8 mouse cellular contexts compared by ENCODE assay signal in the genomic region with DNA sequence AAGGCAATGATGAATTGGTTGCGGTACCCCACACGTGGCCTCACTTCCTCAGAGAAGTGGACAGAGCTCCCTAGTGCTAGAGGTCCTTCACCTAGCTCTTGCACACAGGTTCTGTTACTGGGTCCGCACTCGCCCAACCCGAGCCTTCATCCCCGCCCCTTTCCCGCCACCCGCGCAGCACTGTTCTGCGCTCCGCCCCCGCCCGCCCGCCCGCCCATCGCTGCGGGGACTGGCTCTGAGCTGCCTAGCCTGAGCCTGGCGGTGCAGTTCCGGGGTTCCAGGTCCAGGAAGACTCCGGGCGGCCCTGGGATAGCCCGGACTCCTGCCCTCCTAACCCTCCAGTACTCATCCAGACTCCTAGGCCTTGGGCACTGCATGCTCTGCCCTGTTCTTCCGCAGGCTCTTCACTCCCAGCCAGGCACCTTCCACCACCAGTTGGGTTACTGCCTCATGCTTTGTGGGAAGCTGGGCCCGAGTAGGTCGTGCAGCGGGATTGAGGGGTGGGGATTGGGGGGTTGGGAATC.
DNase-seq lines count a peak whose midpoint lies in the region; ATAC-seq and TF ChIP-seq lines count a peak whose summit lies in the region.

No protein-coding gene starts in this region.

- no peaks in the 10 kb centered on the region; the same call in 1 of the 2 replicates for H3K4me1 ChIP-seq in embryonic fibroblast, embryonic 13.5 days (ENCODE audit: control insufficient read depth, insufficient read depth, low read length)
- H3K4me1 ChIP-seq in heart, embryonic 14.5 days (ENCODE audit: control insufficient read depth in 2 of 2, insufficient read depth in 2 of 2, low read length in 2 of 2) = no peaks in the 10 kb centered on the region
- H3K4me1 ChIP-seq in liver, embryonic 15.5 days (replicated peaks) = no peaks in the 10 kb centered on the region; the same call in 1 of the 2 replicates
- no peaks in the 10 kb centered on the region; the same call in 1 of the 2 replicates for H3K4me1 ChIP-seq in stomach, embryonic 16.5 days (ENCODE audit: control insufficient read depth, insufficient read depth, low read length)

- peak; percentile 5 to 26 for DNase-seq in B cell, adult 2 months
- DNase-seq in adrenal gland, postnatal 36 days = peak; percentile 62 to 68
- peak; percentile 65 for DNase-seq in kidney, postnatal 14 days
- DNase-seq in neural tube, embryonic 10.5 days (ENCODE audit: extremely low spot score, low spot score) = peak; percentile 55

- peak overlapping the region; percentile 63 for H3K4me3 ChIP-seq in embryonic fibroblast, embryonic 13.5 days (ENCODE audit: insufficient read depth, low read length)
- H3K4me3 ChIP-seq in heart, embryonic 14.5 days (ENCODE audit: control insufficient read depth in 1 of 2, insufficient read depth in 1 of 2, low read depth in 1 of 2, low read length in 2 of 2) = peak overlapping the region; percentile 42 to 47
- H3K4me3 ChIP-seq in liver, embryonic 15.5 days (replicated peaks) = peak overlapping the region; percentile 63
- peak overlapping the region; percentile 55 for H3K4me3 ChIP-seq in stomach, embryonic 16.5 days (replicated peaks; ENCODE audit: low read length)

- TF ChIP-seq CTCF in embryonic fibroblast, embryonic 13.5 days (IDR thresholded peaks at IDR 0.05; ENCODE audit: borderline replicate concordance, insufficient read depth, low read length) = no peak

- peak overlapping the region; percentile 58 for H3K9ac ChIP-seq in heart, embryonic 14.5 days (ENCODE audit: low read length)
- H3K9ac ChIP-seq in liver, embryonic 15.5 days = peak overlapping the region; percentile 48
- H3K9ac ChIP-seq in stomach, embryonic 16.5 days (ENCODE audit: low read length) = peak overlapping the region; percentile 66

- 0 out of 2 replicates have a peak, but pooled peaks have one; percentile 35 for ATAC-seq in heart, embryonic 14.5 days (ENCODE audit: insufficient number of reproducible peaks, insufficient read depth, low FRiP score, low read depth)
- peak; percentile 97 for ATAC-seq in liver, embryonic 15.5 days (ENCODE audit: insufficient read depth)
- peak; percentile 93 for ATAC-seq in stomach, embryonic 16.5 days (ENCODE audit: insufficient read depth, low FRiP score)

- WGBS in heart, embryonic 14.5 days = 12% methylated on average over 25 of the region's 26 CpGs
- WGBS in liver, embryonic 15.5 days (ENCODE audit: insufficient replicate concordance) = 13% methylated on average over 25 of the region's 26 CpGs
- WGBS in stomach, embryonic 16.5 days = 5% methylated on average over 13 of the region's 26 CpGs

- H3K4me2 ChIP-seq in heart, embryonic 14.5 days (ENCODE audit: low read length) = peak overlapping the region; percentile 82
- H3K4me2 ChIP-seq in liver, embryonic 15.5 days = peak overlapping the region; percentile 86
- peak overlapping the region; percentile 67 for H3K4me2 ChIP-seq in stomach, embryonic 16.5 days (ENCODE audit: low read depth, low read length)

- 0 out of 2 replicates have a peak overlapping the region, but pooled peaks have one; percentile 30 for H3K27ac ChIP-seq in embryonic fibroblast, embryonic 13.5 days (ENCODE audit: insufficient read depth, low read length)
- no peak overlapping the region for H3K27ac ChIP-seq in heart, embryonic 14.5 days (replicated peaks in 1 of 2; ENCODE audit: control insufficient read depth in 1 of 2, insufficient read depth in 1 of 2, low read depth in 2 of 2, low read length in 2 of 2)
- H3K27ac ChIP-seq in liver, embryonic 15.5 days (replicated peaks) = no peak overlapping the region
- no peak overlapping the region for H3K27ac ChIP-seq in stomach, embryonic 16.5 days (ENCODE audit: low read length)

- peak; percentile 46 for TF ChIP-seq POLR2A in embryonic fibroblast, embryonic 13.5 days (IDR thresholded peaks at IDR 0.05; ENCODE audit: low read depth, low read length)

- 0 out of 2 replicates have a peak, but pooled peaks cover 4% of the 10 kb centered on the region for H3K27me3 ChIP-seq in heart, embryonic 14.5 days (ENCODE audit: control insufficient read depth, insufficient read depth, low read length)
- no peaks in the 10 kb centered on the region for H3K27me3 ChIP-seq in liver, embryonic 15.5 days
- no peaks in the 10 kb centered on the region for H3K27me3 ChIP-seq in stomach, embryonic 16.5 days (ENCODE audit: control insufficient read depth, insufficient read depth, low read length)

- H3K9me3 ChIP-seq in heart, embryonic 14.5 days (ENCODE audit: control insufficient read depth, low read length) = no peaks in the 10 kb centered on the region
- H3K9me3 ChIP-seq in liver, embryonic 15.5 days (replicated peaks) = no peaks in the 10 kb centered on the region
- H3K9me3 ChIP-seq in stomach, embryonic 16.5 days (replicated peaks; ENCODE audit: control insufficient read depth, low read length) = no peaks in the 10 kb centered on the region

- no peaks in the 10 kb centered on the region for H3K36me3 ChIP-seq in heart, embryonic 14.5 days (ENCODE audit: control insufficient read depth, insufficient read depth, low read length)
- no peaks in the 10 kb centered on the region for H3K36me3 ChIP-seq in liver, embryonic 15.5 days (replicated peaks)
- no peaks in the 10 kb centered on the region for H3K36me3 ChIP-seq in stomach, embryonic 16.5 days (ENCODE audit: control insufficient read depth, insufficient read depth, low read length)

Comparison
In these comparisons a context has a peak if more than half of its experiments do, and no peak if none do; other contexts are left out.
1. ATAC-seq: peak in every context shown above with its lines; median percentile 97 in liver, embryonic 15.5 days; 93 in stomach, embryonic 16.5 days; 35 in heart, embryonic 14.5 days.